Mouse (Mus musculus): Measurements from ENCODE around the gene Sec22a. TPM values are rescaled to one million over a fixed set of nuclear protein-coding genes. Genes with fewer than 3 reads are reported as not detected.

The Sec22a gene
- polyA plus RNA-seq, 1 experiment from 2014 or later: 20.0 TPM

- Histone ChIP-seq H3K4me3 (ENCODE audit: low read depth, low read length) (no peak overlapping the region), H3K27me3 (replicated peaks; ENCODE audit: control insufficient read depth, insufficient read depth, low read length) (no peaks in the 10 kb centered on the region), H3K9me3 (ENCODE audit: control insufficient read depth, low read length) (no peaks in the 10 kb centered on the region), H3K36me3 (ENCODE audit: control insufficient read depth, insufficient read depth, low read length) (no peaks in the 10 kb centered on the region), H3K9ac (ENCODE audit: low read depth, low read length) (no peak overlapping the region), H3K27ac (ENCODE audit: low read depth, low read length) (no peak overlapping the region), H3K4me2 (no peak overlapping the region), H3K4me1 (replicated peaks; ENCODE audit: control insufficient read depth, insufficient read depth, low read length) (no peaks in the 10 kb centered on the region)
- DNase-seq (ENCODE audit: low spot score) (no peak), ATAC-seq (replicated peaks; ENCODE audit: low FRiP score) (no peak)
- WGBS: 79% methylated on average over 3 of the region's 3 CpGs
These were observed 21.9 kb upstream of the Sec22a start for GRCm38 (mm10) chr16:35385654-35386053.

DNA sequence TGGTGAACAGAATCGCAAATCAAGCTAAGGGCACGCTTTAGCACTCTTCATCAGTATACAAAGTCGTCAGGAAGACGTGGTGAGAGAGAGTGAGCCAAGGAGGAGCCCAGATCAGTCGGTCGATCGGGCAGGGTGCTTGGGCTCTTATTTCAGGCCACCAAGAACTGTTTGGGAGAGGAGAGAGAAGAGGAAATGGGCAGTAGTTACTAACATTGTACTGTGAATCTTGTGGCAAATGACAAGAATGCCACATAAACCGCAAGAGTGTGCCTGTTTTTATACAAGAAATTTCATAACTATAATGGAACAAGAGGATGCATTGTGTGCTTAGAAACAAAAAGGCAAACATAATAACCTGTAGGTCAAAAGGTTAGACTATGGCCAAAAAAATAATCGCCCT lies 16.3 kb upstream of the Sec22a start:
- Histone ChIP-seq H3K4me1 (replicated peaks; ENCODE audit: control insufficient read depth, insufficient read depth, low read length) (no peaks in the 10 kb centered on the region), H3K27ac (ENCODE audit: low read depth, low read length) (no peak overlapping the region), H3K4me3 (ENCODE audit: low read depth, low read length) (no peak overlapping the region), H3K36me3 (ENCODE audit: control insufficient read depth, insufficient read depth, low read length) (no peaks in the 10 kb centered on the region), H3K27me3 (replicated peaks; ENCODE audit: control insufficient read depth, insufficient read depth, low read length) (no peaks in the 10 kb centered on the region), H3K4me2 (no peak overlapping the region), H3K9ac (ENCODE audit: low read depth, low read length) (no peak overlapping the region), H3K9me3 (ENCODE audit: control insufficient read depth, low read length) (no peaks in the 10 kb centered on the region)
- DNase-seq (ENCODE audit: low spot score): no peak
- no peak for ATAC-seq (replicated peaks; ENCODE audit: low FRiP score)
- 84% methylated on average over 9 of the region's 9 CpGs for WGBS

GRCm38 (mm10) chr16:35379344-35379743 lies 15.6 kb upstream of the Sec22a start:
- no peaks in the 10 kb centered on the region for H3K27me3 ChIP-seq (replicated peaks; ENCODE audit: control insufficient read depth, insufficient read depth, low read length)
- DNase-seq (ENCODE audit: low spot score): no peak
- H3K4me1 ChIP-seq (replicated peaks; ENCODE audit: control insufficient read depth, insufficient read depth, low read length): no peaks in the 10 kb centered on the region
- H3K9ac ChIP-seq (ENCODE audit: low read depth, low read length): no peak overlapping the region
- ATAC-seq (replicated peaks; ENCODE audit: low FRiP score): no peak
- H3K9me3 ChIP-seq (ENCODE audit: control insufficient read depth, low read length): no peaks in the 10 kb centered on the region
- no peak overlapping the region for H3K27ac ChIP-seq (ENCODE audit: low read depth, low read length)
- H3K4me3 ChIP-seq (ENCODE audit: low read depth, low read length): no peak overlapping the region
- WGBS: 79% methylated on average over 3 of the region's 3 CpGs
- no peak overlapping the region for H3K4me2 ChIP-seq
- H3K36me3 ChIP-seq (ENCODE audit: control insufficient read depth, insufficient read depth, low read length): no peaks in the 10 kb centered on the region

DNA sequence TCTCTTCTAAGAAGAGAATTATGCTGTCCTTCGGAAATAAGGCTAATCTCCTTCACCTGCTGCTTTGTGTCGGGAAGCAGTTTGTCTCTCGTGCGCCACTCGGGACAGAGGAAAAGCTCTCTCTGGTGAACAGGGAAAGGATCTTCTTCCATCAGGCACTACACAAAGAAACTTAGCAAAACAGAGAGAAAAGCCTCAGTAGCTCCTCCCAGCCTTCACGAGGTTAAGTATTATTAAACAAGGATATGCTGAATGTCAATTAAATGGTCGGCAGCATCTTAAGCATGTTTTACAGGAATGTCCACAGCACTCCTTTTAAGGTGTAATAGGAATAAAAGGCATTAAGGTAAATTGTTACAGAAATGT lies 328 bp upstream of the Sec22a start:
- ATAC-seq (replicated peaks; ENCODE audit: low FRiP score): no peak

DNA sequence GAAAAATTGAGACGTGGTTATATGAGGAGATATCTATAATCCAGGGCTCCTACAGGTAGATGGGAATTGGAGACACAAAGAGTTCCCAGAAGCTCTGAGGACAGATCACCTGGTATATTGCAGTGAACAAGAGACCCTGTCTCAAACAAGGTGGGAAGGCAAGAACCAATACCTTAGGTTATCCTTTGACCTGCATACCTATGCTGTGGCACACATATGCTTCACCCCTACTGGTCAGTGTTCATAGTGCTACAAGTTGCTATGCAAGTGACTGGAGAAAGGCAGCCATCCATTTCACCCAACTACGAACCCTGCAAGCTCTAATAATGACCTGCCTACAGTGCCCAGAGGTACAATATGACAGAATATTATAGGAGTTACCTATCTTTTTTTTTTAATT lies 1.5 kb downstream of the Sec22a start:
- H3K27ac ChIP-seq (ENCODE audit: low read depth, low read length): no peak overlapping the region
- H3K9ac ChIP-seq (ENCODE audit: low read depth, low read length): no peak overlapping the region
- no peak for DNase-seq (ENCODE audit: low spot score)
- H3K4me1 ChIP-seq (replicated peaks; ENCODE audit: control insufficient read depth, insufficient read depth, low read length): no peaks in the 10 kb centered on the region
- H3K36me3 ChIP-seq (ENCODE audit: control insufficient read depth, insufficient read depth, low read length): no peaks in the 10 kb centered on the region; the same call in 1 of the 2 replicates
- WGBS: 82% methylated on average over 2 of the region's 2 CpGs
- no peaks in the 10 kb centered on the region for H3K27me3 ChIP-seq (replicated peaks; ENCODE audit: control insufficient read depth, insufficient read depth, low read length)
- no peaks in the 10 kb centered on the region for H3K9me3 ChIP-seq (ENCODE audit: control insufficient read depth, low read length)
- no peak overlapping the region for H3K4me3 ChIP-seq (ENCODE audit: low read depth, low read length)
- no peak for ATAC-seq (replicated peaks; ENCODE audit: low FRiP score)
- H3K4me2 ChIP-seq: no peak overlapping the region

More for the DNA sequence above, 328 bp upstream of the Sec22a start:
- Histone ChIP-seq H3K9ac (ENCODE audit: low read depth, low read length) (peak overlapping the region; percentile 34; the same call in 1 of the 2 replicates), H3K27me3 (replicated peaks; ENCODE audit: control insufficient read depth, insufficient read depth, low read length) (no peaks in the 10 kb centered on the region), H3K36me3 (ENCODE audit: control insufficient read depth, insufficient read depth, low read length) (no peaks in the 10 kb centered on the region; the same call in 1 of the 2 replicates), H3K9me3 (ENCODE audit: control insufficient read depth, low read length) (no peaks in the 10 kb centered on the region), H3K4me1 (replicated peaks; ENCODE audit: control insufficient read depth, insufficient read depth, low read length) (no peaks in the 10 kb centered on the region), H3K4me3 (ENCODE audit: low read depth, low read length) (peak overlapping the region; percentile 88), H3K4me2 (peak overlapping the region; percentile 84), H3K27ac (ENCODE audit: low read depth, low read length) (no peak overlapping the region)
- under 1% methylated on average over 7 of the region's 7 CpGs for WGBS
- no peak for DNase-seq (ENCODE audit: low spot score)

DNA sequence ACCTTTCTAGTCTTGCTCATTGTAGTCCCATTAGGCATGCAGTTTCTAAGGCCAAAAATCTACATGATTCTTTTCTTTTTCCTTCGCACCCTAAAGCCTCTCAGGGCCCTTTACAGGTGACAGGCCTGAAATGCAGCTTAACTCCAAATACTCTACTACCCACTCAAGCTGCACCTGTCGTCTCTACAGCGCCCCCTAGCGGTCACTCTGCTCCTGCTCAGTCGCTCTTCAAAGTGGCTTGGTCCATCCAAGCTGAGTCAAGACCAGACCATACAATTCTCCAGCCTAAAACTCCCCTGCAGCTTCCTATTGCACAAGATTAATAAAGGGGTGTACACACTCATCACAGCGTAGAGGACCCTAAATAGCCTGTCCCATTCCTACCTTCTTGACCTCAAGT lies 3.1 kb downstream of the Sec22a start:
- Histone ChIP-seq H3K27me3 (replicated peaks; ENCODE audit: control insufficient read depth, insufficient read depth, low read length) (no peaks in the 10 kb centered on the region), H3K27ac (ENCODE audit: low read depth, low read length) (no peak overlapping the region), H3K4me3 (ENCODE audit: low read depth, low read length) (no peak overlapping the region), H3K9me3 (ENCODE audit: control insufficient read depth, low read length) (no peaks in the 10 kb centered on the region), H3K4me1 (replicated peaks; ENCODE audit: control insufficient read depth, insufficient read depth, low read length) (no peaks in the 10 kb centered on the region), H3K9ac (ENCODE audit: low read depth, low read length) (no peak overlapping the region), H3K4me2 (no peak overlapping the region), H3K36me3 (ENCODE audit: control insufficient read depth, insufficient read depth, low read length) (no peaks in the 10 kb centered on the region; the same call in 1 of the 2 replicates)
- ATAC-seq (replicated peaks; ENCODE audit: low FRiP score) (no peak), DNase-seq (ENCODE audit: low spot score) (peak; percentile 53)
- 27% methylated on average over 6 of the region's 6 CpGs for WGBS

DNA sequence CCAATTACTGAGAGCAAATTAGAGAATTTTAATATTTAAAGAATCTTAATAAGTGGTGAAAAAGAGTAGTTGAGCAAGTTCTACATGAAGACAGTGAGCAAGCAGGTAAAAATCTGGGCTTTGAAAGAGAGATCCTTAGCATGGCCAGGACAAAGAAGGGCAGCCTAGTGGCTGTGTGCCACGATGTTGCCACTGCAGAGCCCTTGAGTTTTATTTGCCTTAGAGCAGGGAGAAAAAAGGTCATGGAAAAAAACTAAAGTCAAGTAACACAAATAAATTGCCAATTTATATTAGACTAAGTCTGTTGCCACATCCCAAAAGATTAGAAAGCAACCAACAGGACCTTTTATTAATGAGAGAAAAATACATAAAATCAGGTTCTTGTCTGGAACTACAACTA lies 6.3 kb downstream of the Sec22a start:
- H3K36me3 ChIP-seq (ENCODE audit: control insufficient read depth, insufficient read depth, low read length): no peaks in the 10 kb centered on the region; the same call in 1 of the 2 replicates
- no peak overlapping the region for H3K4me3 ChIP-seq (ENCODE audit: low read depth, low read length)
- ATAC-seq (replicated peaks; ENCODE audit: low FRiP score) (no peak), DNase-seq (ENCODE audit: low spot score) (no peak)
- no peaks in the 10 kb centered on the region for H3K9me3 ChIP-seq (ENCODE audit: control insufficient read depth, low read length)
- H3K27me3 ChIP-seq (replicated peaks; ENCODE audit: control insufficient read depth, insufficient read depth, low read length): no peaks in the 10 kb centered on the region
- H3K9ac ChIP-seq (ENCODE audit: low read depth, low read length): no peak overlapping the region
- H3K4me1 ChIP-seq (replicated peaks; ENCODE audit: control insufficient read depth, insufficient read depth, low read length): no peaks in the 10 kb centered on the region
- no peak overlapping the region for H3K27ac ChIP-seq (ENCODE audit: low read depth, low read length)
- WGBS: 74% methylated on average over 1 of the region's 1 CpGs
- H3K4me2 ChIP-seq: no peak overlapping the region

DNA sequence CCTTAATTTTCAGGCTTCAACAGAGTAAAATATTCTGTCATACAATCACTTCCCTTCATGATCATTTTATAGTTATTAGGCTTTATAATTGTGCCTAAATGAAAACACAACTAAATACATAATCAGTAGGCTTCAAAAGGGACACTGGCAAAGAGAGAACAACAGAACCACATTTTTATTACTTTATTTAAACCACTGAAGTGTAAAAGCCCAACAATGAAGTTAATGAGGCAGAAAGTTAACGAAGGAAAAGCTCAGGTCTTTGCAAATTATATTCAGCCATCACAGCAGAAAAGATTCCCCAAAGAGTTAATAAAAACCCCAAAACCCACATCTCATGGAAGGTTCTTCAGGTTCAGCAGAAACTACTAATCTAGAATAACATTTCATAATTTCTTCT lies 33.3 kb downstream of the Sec22a start:
- DNase-seq (ENCODE audit: low spot score) (no peak), ATAC-seq (replicated peaks; ENCODE audit: low FRiP score) (no peak)
- 88% methylated on average over 1 of the region's 1 CpGs for WGBS
- H3K36me3 ChIP-seq (ENCODE audit: control insufficient read depth, insufficient read depth, low read length): no peaks in the 10 kb centered on the region
- no peak overlapping the region for H3K4me3 ChIP-seq (ENCODE audit: low read depth, low read length)
- H3K9ac ChIP-seq (ENCODE audit: low read depth, low read length): no peak overlapping the region
- H3K4me2 ChIP-seq: no peak overlapping the region
- no peak overlapping the region for H3K27ac ChIP-seq (ENCODE audit: low read depth, low read length)
- no peaks in the 10 kb centered on the region for H3K4me1 ChIP-seq (replicated peaks; ENCODE audit: control insufficient read depth, insufficient read depth, low read length)
- H3K9me3 ChIP-seq (ENCODE audit: control insufficient read depth, low read length): no peaks in the 10 kb centered on the region
- no peaks in the 10 kb centered on the region for H3K27me3 ChIP-seq (replicated peaks; ENCODE audit: control insufficient read depth, insufficient read depth, low read length)

GRCm38 (mm10) chr16:35319773-35320172 lies 43.9 kb downstream of the Sec22a start:
- Histone ChIP-seq H3K27ac (ENCODE audit: low read depth, low read length) (no peak overlapping the region), H3K9me3 (ENCODE audit: control insufficient read depth, low read length) (no peaks in the 10 kb centered on the region), H3K36me3 (ENCODE audit: control insufficient read depth, insufficient read depth, low read length) (no peaks in the 10 kb centered on the region), H3K4me2 (no peak overlapping the region), H3K27me3 (replicated peaks; ENCODE audit: control insufficient read depth, insufficient read depth, low read length) (no peaks in the 10 kb centered on the region), H3K4me3 (ENCODE audit: low read depth, low read length) (no peak overlapping the region), H3K4me1 (replicated peaks; ENCODE audit: control insufficient read depth, insufficient read depth, low read length) (no peaks in the 10 kb centered on the region), H3K9ac (ENCODE audit: low read depth, low read length) (no peak overlapping the region)
- DNase-seq (ENCODE audit: low spot score): no peak
- 89% methylated on average over 2 of the region's 2 CpGs for WGBS
- no peak for ATAC-seq (replicated peaks; ENCODE audit: low FRiP score)
